Mouse (Mus musculus): ENCODE data around the gene Txn2. TPM values are rescaled to one million over a fixed set of nuclear protein-coding genes. Genes with fewer than 3 reads are reported as not detected.

Gene Txn2
- polyA plus RNA-seq, 1 experiment from 2014 or later = 239 TPM

GRCm38 (mm10) chr15:77879756-77880155 is 49.0 kb downstream of the Txn2 start:
- 84% methylated on average over 3 of the region's 3 CpGs for WGBS
- Histone ChIP-seq H3K36me3 (replicated peaks; ENCODE audit: control insufficient read depth, insufficient read depth, low read depth, low read length) (no peaks in the 10 kb centered on the region), H3K4me1 (ENCODE audit: control insufficient read depth, insufficient read depth, low read length) (peaks cover 9% of the 10 kb centered on the region; the same call in 1 of the 2 replicates), H3K27me3 (ENCODE audit: control insufficient read depth, insufficient read depth, low read length) (no peaks in the 10 kb centered on the region), H3K27ac (replicated peaks; ENCODE audit: low read depth, low read length) (no peak overlapping the region), H3K4me3 (ENCODE audit: low read depth, low read length) (no peak overlapping the region), H3K9ac (replicated peaks; ENCODE audit: low read length) (no peak overlapping the region), H3K4me2 (ENCODE audit: low read depth, low read length) (no peak overlapping the region; the same call in 1 of the 2 replicates), H3K9me3 (replicated peaks; ENCODE audit: control insufficient read depth, low read length) (no peaks in the 10 kb centered on the region)
- DNase-seq (ENCODE audit: low spot score) (no peak), ATAC-seq (replicated peaks; ENCODE audit: insufficient number of reproducible peaks, low FRiP score, low TSS enrichment, low read depth) (no peak)

GRCm38 (mm10) chr15:77877209-77877608 is 51.6 kb downstream of the Txn2 start:
- ATAC-seq (replicated peaks; ENCODE audit: insufficient number of reproducible peaks, low FRiP score, low TSS enrichment, low read depth) = no peak
- H3K9ac ChIP-seq (replicated peaks; ENCODE audit: low read length) = no peak overlapping the region
- no peaks in the 10 kb centered on the region for H3K36me3 ChIP-seq (replicated peaks; ENCODE audit: control insufficient read depth, insufficient read depth, low read depth, low read length)
- no peak overlapping the region for H3K4me3 ChIP-seq (ENCODE audit: low read depth, low read length)
- no peak overlapping the region for H3K27ac ChIP-seq (replicated peaks; ENCODE audit: low read depth, low read length)
- H3K4me2 ChIP-seq (ENCODE audit: low read depth, low read length) = no peak overlapping the region
- no peaks in the 10 kb centered on the region for H3K4me1 ChIP-seq (ENCODE audit: control insufficient read depth, insufficient read depth, low read length)
- DNase-seq (ENCODE audit: low spot score) = no peak
- H3K27me3 ChIP-seq (ENCODE audit: control insufficient read depth, insufficient read depth, low read length) = no peaks in the 10 kb centered on the region
- WGBS = 70% methylated on average over 2 of the region's 2 CpGs
- no peaks in the 10 kb centered on the region for H3K9me3 ChIP-seq (replicated peaks; ENCODE audit: control insufficient read depth, low read length)

- no peaks in the 10 kb centered on the region for H3K4me1 ChIP-seq (ENCODE audit: control insufficient read depth, insufficient read depth, low read length)
- H3K27ac ChIP-seq (replicated peaks; ENCODE audit: low read depth, low read length) = no peak overlapping the region
- 82% methylated on average over 3 of the region's 3 CpGs for WGBS
- H3K36me3 ChIP-seq (replicated peaks; ENCODE audit: control insufficient read depth, insufficient read depth, low read depth, low read length) = no peaks in the 10 kb centered on the region
- H3K9ac ChIP-seq (replicated peaks; ENCODE audit: low read length) = 0 out of 2 replicates have a peak overlapping the region, but pooled peaks have one; percentile 22
- no peak for DNase-seq (ENCODE audit: low spot score)
- H3K9me3 ChIP-seq (replicated peaks; ENCODE audit: control insufficient read depth, low read length) = no peaks in the 10 kb centered on the region
- no peak overlapping the region for H3K4me3 ChIP-seq (ENCODE audit: low read depth, low read length)
- no peak for ATAC-seq (replicated peaks; ENCODE audit: insufficient number of reproducible peaks, low FRiP score, low TSS enrichment, low read depth)
- H3K4me2 ChIP-seq (ENCODE audit: low read depth, low read length) = no peak overlapping the region
- H3K27me3 ChIP-seq (ENCODE audit: control insufficient read depth, insufficient read depth, low read length) = no peaks in the 10 kb centered on the region
These were observed 52.1 kb downstream of the Txn2 start for GRCm38 (mm10) chr15:77876716-77877115.

DNA sequence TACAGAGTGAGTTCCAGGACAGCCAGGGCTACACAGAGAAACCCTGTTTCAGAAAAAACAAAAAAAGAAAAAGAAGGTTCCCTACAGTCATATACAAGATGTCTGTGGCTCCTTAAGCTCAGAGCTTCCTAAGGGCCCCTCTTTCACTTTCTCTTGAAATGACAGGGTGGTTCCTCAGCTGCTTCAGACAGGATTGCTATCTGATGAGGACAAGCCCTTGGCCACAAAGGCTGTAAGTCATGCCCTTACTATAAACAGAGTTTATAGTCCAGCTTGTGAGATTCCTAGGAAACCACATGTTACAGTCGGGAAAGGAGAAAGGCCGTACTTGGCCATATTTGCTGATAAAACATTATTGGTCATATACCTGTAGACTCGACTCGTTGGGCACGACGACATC is 52.9 kb downstream of the Txn2 start:
- no peak overlapping the region for H3K4me2 ChIP-seq (ENCODE audit: low read depth, low read length)
- DNase-seq (ENCODE audit: low spot score) = no peak
- no peaks in the 10 kb centered on the region for H3K4me1 ChIP-seq (ENCODE audit: control insufficient read depth, insufficient read depth, low read length)
- no peaks in the 10 kb centered on the region for H3K9me3 ChIP-seq (replicated peaks; ENCODE audit: control insufficient read depth, low read length)
- H3K9ac ChIP-seq (replicated peaks; ENCODE audit: low read length) = no peak overlapping the region
- no peak overlapping the region for H3K4me3 ChIP-seq (ENCODE audit: low read depth, low read length)
- no peaks in the 10 kb centered on the region for H3K27me3 ChIP-seq (ENCODE audit: control insufficient read depth, insufficient read depth, low read length)
- H3K27ac ChIP-seq (replicated peaks; ENCODE audit: low read depth, low read length) = no peak overlapping the region
- WGBS = 89% methylated on average over 6 of the region's 6 CpGs
- ATAC-seq (replicated peaks; ENCODE audit: insufficient number of reproducible peaks, low FRiP score, low TSS enrichment, low read depth) = no peak
- H3K36me3 ChIP-seq (replicated peaks; ENCODE audit: control insufficient read depth, insufficient read depth, low read depth, low read length) = no peaks in the 10 kb centered on the region

- Histone ChIP-seq H3K27me3 (ENCODE audit: control insufficient read depth, insufficient read depth, low read length) (no peaks in the 10 kb centered on the region), H3K4me2 (ENCODE audit: low read depth, low read length) (no peak overlapping the region), H3K27ac (replicated peaks; ENCODE audit: low read depth, low read length) (no peak overlapping the region), H3K36me3 (replicated peaks; ENCODE audit: control insufficient read depth, insufficient read depth, low read depth, low read length) (no peaks in the 10 kb centered on the region), H3K4me3 (ENCODE audit: low read depth, low read length) (no peak overlapping the region), H3K4me1 (ENCODE audit: control insufficient read depth, insufficient read depth, low read length) (no peaks in the 10 kb centered on the region), H3K9me3 (replicated peaks; ENCODE audit: control insufficient read depth, low read length) (no peaks in the 10 kb centered on the region), H3K9ac (replicated peaks; ENCODE audit: low read length) (no peak overlapping the region)
- WGBS = 87% methylated on average over 9 of the region's 9 CpGs
- DNase-seq (ENCODE audit: low spot score) = no peak
- ATAC-seq (replicated peaks; ENCODE audit: insufficient number of reproducible peaks, low FRiP score, low TSS enrichment, low read depth) = no peak
These were observed 54.0 kb downstream of the Txn2 start for GRCm38 (mm10) chr15:77874807-77875206.

DNA sequence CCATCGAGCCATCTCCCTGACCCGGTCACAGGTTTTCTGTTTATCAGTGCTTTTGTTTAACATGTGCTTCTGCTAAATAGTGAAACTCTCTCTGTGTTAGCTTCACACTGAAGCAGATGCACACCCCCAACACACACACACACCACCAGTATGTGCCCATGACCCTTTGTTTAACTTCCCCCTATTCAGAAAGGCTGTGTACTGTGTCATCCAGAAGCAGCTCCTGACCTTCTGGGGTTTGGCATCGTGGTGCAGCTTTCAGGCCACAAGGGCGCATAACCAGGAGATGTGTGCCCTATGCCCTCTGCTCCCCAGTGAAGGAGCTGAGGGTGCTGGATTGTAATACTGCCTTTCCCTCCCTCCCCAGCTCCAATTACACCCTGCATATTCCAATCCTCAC is 54.5 kb downstream of the Txn2 start:
- Histone ChIP-seq H3K36me3 (replicated peaks; ENCODE audit: control insufficient read depth, insufficient read depth, low read depth, low read length) (no peaks in the 10 kb centered on the region), H3K27ac (replicated peaks; ENCODE audit: low read depth, low read length) (no peak overlapping the region), H3K9ac (replicated peaks; ENCODE audit: low read length) (no peak overlapping the region), H3K4me1 (ENCODE audit: control insufficient read depth, insufficient read depth, low read length) (no peaks in the 10 kb centered on the region), H3K9me3 (replicated peaks; ENCODE audit: control insufficient read depth, low read length) (no peaks in the 10 kb centered on the region), H3K4me3 (ENCODE audit: low read depth, low read length) (no peak overlapping the region), H3K27me3 (ENCODE audit: control insufficient read depth, insufficient read depth, low read length) (no peaks in the 10 kb centered on the region), H3K4me2 (ENCODE audit: low read depth, low read length) (no peak overlapping the region)
- DNase-seq (ENCODE audit: low spot score) (no peak), ATAC-seq (replicated peaks; ENCODE audit: insufficient number of reproducible peaks, low FRiP score, low TSS enrichment, low read depth) (no peak)
- WGBS = 58% methylated on average over 4 of the region's 4 CpGs

- no peaks in the 10 kb centered on the region for H3K27me3 ChIP-seq (ENCODE audit: control insufficient read depth, insufficient read depth, low read length)
- DNase-seq (ENCODE audit: low spot score) (no peak), ATAC-seq (replicated peaks; ENCODE audit: insufficient number of reproducible peaks, low FRiP score, low TSS enrichment, low read depth) (no peak)
- H3K4me3 ChIP-seq (ENCODE audit: low read depth, low read length) = no peak overlapping the region
- H3K9ac ChIP-seq (replicated peaks; ENCODE audit: low read length) = no peak overlapping the region
- no peaks in the 10 kb centered on the region for H3K9me3 ChIP-seq (replicated peaks; ENCODE audit: control insufficient read depth, low read length)
- no peak overlapping the region for H3K4me2 ChIP-seq (ENCODE audit: low read depth, low read length)
- H3K27ac ChIP-seq (replicated peaks; ENCODE audit: low read depth, low read length) = no peak overlapping the region
- no peaks in the 10 kb centered on the region for H3K36me3 ChIP-seq (replicated peaks; ENCODE audit: control insufficient read depth, insufficient read depth, low read depth, low read length)
- H3K4me1 ChIP-seq (ENCODE audit: control insufficient read depth, insufficient read depth, low read length) = no peaks in the 10 kb centered on the region
- WGBS = 80% methylated on average over 2 of the region's 2 CpGs
These were observed 55.2 kb downstream of the Txn2 start for GRCm38 (mm10) chr15:77873564-77873963.

DNA sequence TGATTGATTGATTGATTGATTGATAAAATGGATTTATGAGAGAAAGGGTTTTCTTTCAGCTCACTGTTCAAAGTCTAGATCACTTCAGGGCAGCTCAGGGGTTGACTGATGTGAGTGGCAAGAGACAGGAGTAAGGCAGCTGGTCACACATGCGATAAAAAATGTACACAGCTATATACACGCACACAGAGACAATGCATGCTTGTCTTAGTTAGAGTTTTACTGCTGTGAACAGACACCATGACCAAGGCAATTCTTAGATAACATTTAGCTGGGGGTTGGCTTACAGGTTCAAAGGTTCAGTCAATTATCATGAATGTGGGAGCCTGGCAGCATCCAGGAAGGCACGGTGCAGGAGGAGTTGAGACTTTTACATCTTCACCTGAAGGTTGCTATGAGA is 55.8 kb downstream of the Txn2 start:
- DNase-seq (ENCODE audit: low spot score) (no peak), ATAC-seq (replicated peaks; ENCODE audit: insufficient number of reproducible peaks, low FRiP score, low TSS enrichment, low read depth) (no peak)
- no peaks in the 10 kb centered on the region for H3K4me1 ChIP-seq (ENCODE audit: control insufficient read depth, insufficient read depth, low read length)
- no peak overlapping the region for H3K4me2 ChIP-seq (ENCODE audit: low read depth, low read length)
- H3K4me3 ChIP-seq (ENCODE audit: low read depth, low read length) = no peak overlapping the region
- WGBS = 84% methylated on average over 3 of the region's 3 CpGs
- H3K27me3 ChIP-seq (ENCODE audit: control insufficient read depth, insufficient read depth, low read length) = no peaks in the 10 kb centered on the region
- H3K27ac ChIP-seq (replicated peaks; ENCODE audit: low read depth, low read length) = no peak overlapping the region
- no peak overlapping the region; the same call in 1 of the 2 replicates for H3K9ac ChIP-seq (replicated peaks; ENCODE audit: low read length)
- H3K36me3 ChIP-seq (replicated peaks; ENCODE audit: control insufficient read depth, insufficient read depth, low read depth, low read length) = no peaks in the 10 kb centered on the region
- no peaks in the 10 kb centered on the region for H3K9me3 ChIP-seq (replicated peaks; ENCODE audit: control insufficient read depth, low read length)
